25 mouse cellular contexts compared by ENCODE assay signal in the genomic region with DNA sequence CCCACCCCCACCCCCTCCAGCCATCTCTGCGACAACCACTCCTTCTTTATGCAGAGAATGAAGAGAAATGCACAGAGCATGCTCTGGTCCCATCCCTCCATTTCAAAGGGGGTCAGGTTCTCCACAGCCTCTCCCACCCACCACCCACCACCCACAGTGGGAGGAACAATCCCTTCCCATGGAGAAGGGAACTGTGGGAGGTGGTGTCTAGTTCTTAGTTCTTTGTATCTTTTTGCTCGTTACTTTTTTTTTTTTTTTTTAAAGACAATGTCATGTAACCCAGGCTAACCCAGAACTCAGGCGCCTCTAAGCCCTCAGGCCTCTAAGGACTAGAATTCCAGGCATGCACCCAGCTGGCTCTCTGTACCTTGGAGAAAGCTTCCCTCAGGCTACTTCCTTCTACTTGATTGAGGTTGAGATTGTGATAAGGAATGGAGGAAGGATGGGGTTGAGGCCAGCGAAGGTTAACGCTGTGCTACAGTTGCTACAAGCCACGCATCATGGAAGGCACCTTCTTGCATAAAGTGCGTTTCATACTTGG.
A peak's percentile ranks its signal among the peaks of the same experiment; 100 is the strongest.
DNase-seq lines count a peak whose midpoint lies in the region; ATAC-seq and TF ChIP-seq lines count a peak whose summit lies in the region.
"Had no signal": no experiment of that assay in that cellular context is flagged by ENCODE, and none has a peak within 500 bp of the region (broad histone marks: within the 10 kb centered on the region; RNA-seq: fewer than 3 reads in every experiment).

No protein-coding gene starts in this region.

- no peaks in the 10 kb centered on the region for H3K36me3 ChIP-seq in E14TG2a.4 (ENCODE audit: insufficient read depth, low read length)
- H3K36me3 ChIP-seq: embryonic facial prominence, embryonic 10.5 days; embryonic facial prominence, embryonic 12.5 days; forebrain, embryonic 15.5 days; G1E had no signal

- TF ChIP-seq CTCF in E14TG2a.4 (conservative IDR thresholded peaks at IDR 0.05; ENCODE audit: low read length): no peak

- DNase-seq in 3T3-L1 (ENCODE audit: low read depth, low spot score) (peak; percentile 34), ES-CJ7 (ENCODE audit: low read depth, low spot score) (peak; percentile 61), R1 (ENCODE audit: low read depth, low spot score) (peak; percentile 65)
- DNase-seq in urinary bladder, postnatal 36 days (ENCODE audit: low spot score in 2 of 2): no peak
- no peak for DNase-seq in heart, adult 11 months
- no peak for DNase-seq in left cerebral cortex, postnatal 10 days (ENCODE audit: extremely low spot score in 1 of 2, low spot score in 2 of 2)
- DNase-seq: adrenal gland, adult 8-10 months; adrenal gland, postnatal 25 days; B cell, adult 2 months; cerebellum, adult 11 months; cerebellum, adult 18-20 months; cerebellum, adult 8-10 months; cerebellum, postnatal 10 days; cerebellum, postnatal 25 days; forebrain, postnatal 0 days had no signal

- H3K9me3 ChIP-seq in E14TG2a.4 (ENCODE audit: low read length): no peaks in the 10 kb centered on the region
- H3K9me3 ChIP-seq: embryonic facial prominence, embryonic 10.5 days; embryonic facial prominence, embryonic 12.5 days; forebrain, embryonic 13.5 days; forebrain, embryonic 15.5 days had no signal

- peaks cover 83% of the 10 kb centered on the region for H3K4me1 ChIP-seq in E14TG2a.4 (replicated peaks; ENCODE audit: low read depth, low read length)

- peak overlapping the region; percentile 48; the same call in 1 of the 2 replicates for H3K4me3 ChIP-seq in E14TG2a.4 (replicated peaks; ENCODE audit: low read length)
- H3K4me3 ChIP-seq: embryonic facial prominence, embryonic 10.5 days; embryonic facial prominence, embryonic 12.5 days; forebrain, embryonic 13.5 days; forebrain, embryonic 15.5 days had no signal

- intact Hi-C loops in left cerebral cortex, postnatal 10 days (cut with DNase I): no loop called here

- no peak for ATAC-seq in frontal cortex, adult (ENCODE audit: low TSS enrichment)
- ATAC-seq: activated CD4-positive, CD25-positive, alpha-beta regulatory T cell, adult 4 months; CD4-positive, CD25-positive, alpha-beta regulatory T cell, adult 4 months; forebrain, embryonic 13.5 days; forebrain, embryonic 15.5 days; forebrain, postnatal 0 days; Patski had no signal

- H3K27me3 ChIP-seq in E14TG2a.4 (ENCODE audit: insufficient read depth, low read length): peaks cover 30% of the 10 kb centered on the region
- H3K27me3 ChIP-seq: Patski had no signal

Comparison
In these comparisons a context has a peak if more than half of its experiments do, and no peak if none do; other contexts are left out.
1. DNase-seq: peak in 3T3-L1 (single experiment), ES-CJ7 (single experiment) and R1 (single experiment); none in urinary bladder, postnatal 36 days (0 of 2), heart, adult 11 months (single experiment) and left cerebral cortex, postnatal 10 days (0 of 2).